Mouse (Mus musculus) forebrain, postnatal 0 days (tissue): Measurements from ENCODE around the gene Rcn3. TPM values are rescaled to one million over a fixed set of nuclear protein-coding genes. Genes with fewer than 3 reads are reported as not detected.

Experiments
- ATAC-seq: fragments of 200-750 bp; cut with Nextera tagmentation; 2 replicates; pipeline ENCODE4 v1.8.0; 2017; ENCODE audit warnings: mild to moderate bottlenecking, moderate library complexity
- DNase-seq: peaks from one replicate; pipeline ENCODE4 v3.0.0-alpha.2; 2015
- H3K27ac ChIP-seq: fragments of 300-500 bp; sonication (generic); 2 replicates; pipeline ENCODE4 v1.5.1; 2014; ENCODE audit warnings: low read depth, mild to moderate bottlenecking, antibody characterized with exemption, low read length, moderate library complexity, mixed read lengths
- H3K27me3 ChIP-seq: fragments of 300-500 bp; sonication (generic); 2 replicates; pipeline ENCODE4 v1.6.1; 2014; ENCODE audit warnings: mild to moderate bottlenecking, low read length, mixed read lengths; ENCODE audit not compliant: insufficient read depth
- H3K36me3 ChIP-seq: fragments of 300-500 bp; sonication (generic); 2 replicates; pipeline ENCODE4 v1.6.1; 2014; ENCODE audit warnings: mild to moderate bottlenecking, moderate library complexity; ENCODE audit not compliant: insufficient read depth
- H3K4me1 ChIP-seq: fragments of 300-500 bp; sonication (generic); 2 replicates; pipeline ENCODE4 v1.6.1; 2014; ENCODE audit warnings: antibody characterized with exemption; ENCODE audit not compliant: insufficient read depth
- H3K4me2 ChIP-seq: fragments of 300-500 bp; sonication (generic); 2 replicates; pipeline ENCODE4 v1.6.1; 2014; ENCODE audit warnings: low read depth, mild to moderate bottlenecking, moderate library complexity
- H3K4me3 ChIP-seq: fragments of 300-500 bp; sonication (generic); 2 replicates; pipeline ENCODE4 v1.5.1; 2014; ENCODE audit warnings: low read depth, low read length, mixed read lengths
- H3K9ac ChIP-seq: fragments of 300-500 bp; sonication (generic); 2 replicates; pipeline ENCODE4 v1.6.1; 2014; ENCODE audit warnings: mild to moderate bottlenecking
- H3K9me3 ChIP-seq: fragments of 300-500 bp; sonication (generic); 2 replicates; pipeline ENCODE4 v1.6.1; 2016; ENCODE audit warnings: low read length
- CTCF ChIP-seq: sonication (generic); IDR thresholded peaks from 2 replicates; pipeline ENCODE4 v1.5.1; 2016; ENCODE audit warnings: antibody characterized with exemption, control low read depth, low read depth
- WGBS: fragments of 180-500 bp; shearing (Covaris S2); extraction: QIAGEN DNeasy Blood & Tissue Kit; methylation state at CpG from one replicate; pipeline ENCODE4 v1.1.7; 2014; 5-methylcytosine and 5-hydroxymethylcytosine counted together
- polyA plus RNA-seq: library from polyadenylated mRNA; unstranded; fragments of >200 nt; fragmentation: Nextera tagmentation; extraction: Ambion mirVana; gene quantifications from 2 replicates; pipeline ENCODE4 v1.2.1, GENCODE M21; 2015
- total RNA-seq: library from RNA; depleted of rRNA; stranded (reverse); fragments of >200 nt; gene quantifications from 2 replicates; pipeline ENCODE4 v1.2.3, GENCODE M21; 2014

Rcn3 gene
- total and polyA plus RNA-seq, 2 experiments from 2014 or later, result 32.6 to 43.8 TPM

GRCm38 (mm10) chr7:45135370-45135769, 43.3 kb upstream of the Rcn3 start:
- 0 out of 2 replicates have a peak, but pooled peaks cover 3% of the 10 kb centered on the region for H3K27me3 ChIP-seq
- H3K36me3 ChIP-seq, result no peaks in the 10 kb centered on the region
- H3K9ac ChIP-seq, result no peak overlapping the region
- WGBS, result 80% methylated on average over 3 of the region's 3 CpGs
- H3K9me3 ChIP-seq, result no peaks in the 10 kb centered on the region
- 0 out of 2 replicates have a peak overlapping the region, but pooled peaks have one; percentile 54 for H3K4me2 ChIP-seq
- H3K27ac ChIP-seq, result no peak overlapping the region
- ATAC-seq (no peak), DNase-seq (no peak)
- no peak for TF ChIP-seq CTCF
- H3K4me3 ChIP-seq, result no peak overlapping the region
- no peaks in the 10 kb centered on the region for H3K4me1 ChIP-seq

DNA sequence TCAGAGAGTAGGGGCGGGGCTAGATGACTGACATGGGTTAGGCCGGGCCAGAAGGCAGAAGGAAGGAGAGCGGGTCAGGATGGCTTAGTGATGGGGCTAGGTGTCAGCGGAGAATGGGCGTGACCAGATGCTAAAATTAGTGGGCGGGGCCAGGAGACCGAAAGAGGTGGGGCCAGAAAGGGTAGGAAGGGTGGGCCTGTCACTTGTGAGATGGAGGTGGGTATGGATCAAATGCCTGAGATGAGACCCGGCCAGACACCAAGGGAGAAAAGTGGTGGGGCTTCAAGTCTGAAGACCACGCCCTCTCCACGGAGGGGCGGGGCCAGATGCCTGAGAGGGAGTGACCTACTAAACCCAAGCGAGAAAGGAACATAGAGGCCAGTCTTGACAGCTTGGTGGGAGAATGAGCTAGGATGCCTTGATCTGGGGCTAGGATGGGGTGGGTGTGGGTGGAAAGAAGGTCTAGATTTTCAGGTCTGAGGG, 42.6 kb upstream of the Rcn3 start:
- Histone ChIP-seq H3K4me3 (no peak overlapping the region), H3K9ac (no peak overlapping the region), H3K4me1 (0 out of 2 replicates have a peak, but pooled peaks cover 3% of the 10 kb centered on the region), H3K9me3 (no peaks in the 10 kb centered on the region), H3K27ac (no peak overlapping the region), H3K36me3 (no peaks in the 10 kb centered on the region), H3K4me2 (no peak overlapping the region), H3K27me3 (0 out of 2 replicates have a peak, but pooled peaks cover 3% of the 10 kb centered on the region)
- DNase-seq (no peak), ATAC-seq (no peak)
- no peak for TF ChIP-seq CTCF
- WGBS, result 11% methylated on average over 12 of the region's 12 CpGs

- ATAC-seq (no peak), DNase-seq (no peak)
- WGBS, result 79% methylated on average over 8 of the region's 8 CpGs
- TF ChIP-seq CTCF, result no peak
- H3K27me3 ChIP-seq, result 0 out of 2 replicates have a peak, but pooled peaks cover 3% of the 10 kb centered on the region
- no peaks in the 10 kb centered on the region for H3K9me3 ChIP-seq
- H3K36me3 ChIP-seq, result no peaks in the 10 kb centered on the region
- H3K4me2 ChIP-seq, result no peak overlapping the region
- 0 out of 2 replicates have a peak, but pooled peaks cover 3% of the 10 kb centered on the region for H3K4me1 ChIP-seq
- no peak overlapping the region for H3K27ac ChIP-seq
- no peak overlapping the region for H3K4me3 ChIP-seq
- no peak overlapping the region for H3K9ac ChIP-seq
These were observed 41.6 kb upstream of the Rcn3 start for GRCm38 (mm10) chr7:45133446-45134159.

- no peak for TF ChIP-seq CTCF
- H3K27ac ChIP-seq, result no peak overlapping the region
- peaks cover 4% of the 10 kb centered on the region for H3K36me3 ChIP-seq
- H3K9ac ChIP-seq, result no peak overlapping the region
- DNase-seq, result no peak
- no peak overlapping the region for H3K4me3 ChIP-seq
- peaks cover 3% of the 10 kb centered on the region; the same call in 1 of the 2 replicates for H3K4me1 ChIP-seq
- no peaks in the 10 kb centered on the region for H3K27me3 ChIP-seq
- ATAC-seq, result no peak
- H3K9me3 ChIP-seq, result no peaks in the 10 kb centered on the region
- H3K4me2 ChIP-seq, result no peak overlapping the region
- 74% methylated on average over 11 of the region's 11 CpGs for WGBS
These were observed 39.8 kb upstream of the Rcn3 start for GRCm38 (mm10) chr7:45131850-45132249.

DNA sequence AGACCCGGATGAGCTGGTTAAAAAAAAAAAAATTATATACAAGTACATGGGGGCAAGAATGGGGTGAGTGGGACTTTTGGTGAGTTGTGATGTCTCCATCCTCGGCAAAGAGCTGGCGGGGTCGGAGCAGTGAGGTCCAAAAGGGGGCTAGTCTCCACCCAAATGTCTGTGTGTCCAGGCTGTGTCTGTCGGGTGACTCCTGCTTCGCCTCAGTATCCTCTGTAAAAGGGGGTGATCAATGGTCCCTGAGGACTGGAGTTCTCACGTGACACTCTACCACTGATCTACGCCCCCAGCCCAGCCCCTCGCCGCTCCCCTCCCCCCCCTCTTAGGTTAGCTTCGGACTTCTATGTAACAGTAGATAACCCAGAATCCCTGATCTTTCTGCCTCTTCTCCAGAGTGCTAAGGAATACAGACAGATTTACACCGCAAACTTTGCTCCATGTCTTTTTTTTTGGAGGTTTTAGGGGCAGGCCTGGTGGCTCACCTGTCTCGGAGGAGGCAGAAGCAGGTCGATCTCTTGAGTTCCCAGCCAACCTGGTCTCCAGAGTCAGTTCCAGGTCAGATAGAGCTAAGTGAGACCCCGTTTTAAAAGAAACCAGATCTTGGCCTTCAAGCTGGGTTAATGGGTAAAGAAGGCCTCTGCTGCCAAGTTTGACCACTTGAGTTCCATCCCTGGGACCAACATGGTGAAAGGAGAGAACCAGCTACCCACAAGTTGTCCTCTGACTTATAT, 37.9 kb upstream of the Rcn3 start:
- Histone ChIP-seq H3K4me1 (peaks cover 3% of the 10 kb centered on the region; the same call in 1 of the 2 replicates), H3K27ac (peak overlapping the region; percentile 93), H3K9me3 (no peaks in the 10 kb centered on the region), H3K9ac (peak overlapping the region; percentile 73), H3K4me2 (peak overlapping the region; percentile 57), H3K27me3 (no peaks in the 10 kb centered on the region), H3K4me3 (peak overlapping the region; percentile 44; the same call in 1 of the 2 replicates), H3K36me3 (peaks cover 24% of the 10 kb centered on the region)
- 70% methylated on average over 15 of the region's 15 CpGs for WGBS
- ATAC-seq (no peak), DNase-seq (no peak)
- TF ChIP-seq CTCF, result no peak

DNA sequence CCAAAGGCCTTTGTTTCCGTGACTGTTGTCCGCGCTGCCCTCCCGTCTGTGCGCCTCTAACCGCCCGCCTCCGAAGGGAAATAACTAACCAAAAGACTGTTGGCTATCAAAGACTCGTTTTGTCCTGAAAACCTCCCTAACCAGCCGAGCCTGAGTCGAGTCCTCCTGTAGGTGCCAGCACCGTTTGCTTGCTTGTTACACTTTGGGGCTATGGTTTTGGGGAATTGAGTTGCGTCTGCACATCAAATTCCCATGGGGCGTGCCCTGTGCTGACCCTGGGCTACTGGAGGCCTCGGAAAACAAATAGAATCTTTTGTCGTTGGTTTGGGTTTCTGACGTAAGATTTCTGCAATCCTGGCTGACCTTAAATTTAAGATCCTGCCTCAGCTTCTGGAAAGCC, 37.3 kb upstream of the Rcn3 start:
- Histone ChIP-seq H3K27ac (peak overlapping the region; percentile 93), H3K9ac (peak overlapping the region; percentile 73), H3K27me3 (no peaks in the 10 kb centered on the region), H3K4me1 (peaks cover 7% of the 10 kb centered on the region; the same call in 1 of the 2 replicates), H3K4me2 (peak overlapping the region; percentile 57), H3K9me3 (no peaks in the 10 kb centered on the region), H3K36me3 (peaks cover 25% of the 10 kb centered on the region), H3K4me3 (peak overlapping the region; percentile 44)
- TF ChIP-seq CTCF, result no peak
- ATAC-seq, result no peak
- no peak for DNase-seq
- WGBS, result 1% methylated on average over 17 of the region's 17 CpGs
